Mouse (Mus musculus): ENCODE data around the gene Tomm6.

The Tomm6 gene

GRCm38 (mm10) chr17:47694503-47695336 lies 6.5 kb upstream of the Tomm6 start, which contains the start of gene Prickle4:
Gene Prickle4 (minus strand): TSS chr17:47694736.
- peak; percentile 97 for DNase-seq (ENCODE audit: low read depth, low spot score)

GRCm38 (mm10) chr17:47694442-47694502 lies 6.1 kb upstream of the Tomm6 start, which contains the start of gene Gm21981:
Gene Gm21981 (minus strand): TSS chr17:47694455.
- no peak for DNase-seq (ENCODE audit: low read depth, low spot score)

- DNase-seq (ENCODE audit: low read depth, low spot score), result no peak
Observed at GRCm38 (mm10) chr17:47693671-47694441, 5.7 kb upstream of the Tomm6 start.

GRCm38 (mm10) chr17:47691650-47692049 lies 3.5 kb upstream of the Tomm6 start:
- no peak for DNase-seq (ENCODE audit: low read depth, low spot score)

GRCm38 (mm10) chr17:47689894-47690293 lies 1.7 kb upstream of the Tomm6 start:
- no peak for DNase-seq (ENCODE audit: low read depth, low spot score)

- DNase-seq (ENCODE audit: low read depth, low spot score), result no peak
Observed at GRCm38 (mm10) chr17:47688608-47689575, 706 bp upstream of the Tomm6 start, which contains the start of gene Frs3. Gene Frs3 (plus strand): TSS chr17:47689030.

- DNase-seq (ENCODE audit: low read depth, low spot score), result peak; percentile 96
Observed at GRCm38 (mm10) chr17:47687409-47688343, 510 bp downstream of the Tomm6 start.

- DNase-seq (ENCODE audit: low read depth, low spot score), result no peak
Observed at GRCm38 (mm10) chr17:47682836-47683235, 5.3 kb downstream of the Tomm6 start.

- no peak for DNase-seq (ENCODE audit: low read depth, low spot score)
Observed at GRCm38 (mm10) chr17:47678702-47679101, 9.5 kb downstream of the Tomm6 start.

- no peak for DNase-seq (ENCODE audit: low read depth, low spot score)
Observed at GRCm38 (mm10) chr17:47678238-47678637, 9.9 kb downstream of the Tomm6 start.

GRCm38 (mm10) chr17:47676581-47676980 lies 11.6 kb downstream of the Tomm6 start:
- DNase-seq (ENCODE audit: low read depth, low spot score), result no peak

GRCm38 (mm10) chr17:47672311-47673111 lies 15.7 kb downstream of the Tomm6 start:
- peak; percentile 70 for DNase-seq (ENCODE audit: low read depth, low spot score)

- DNase-seq (ENCODE audit: low read depth, low spot score), result no peak
Observed at GRCm38 (mm10) chr17:47671988-47672310, 16.2 kb downstream of the Tomm6 start.

- DNase-seq (ENCODE audit: low read depth, low spot score), result no peak
Observed at GRCm38 (mm10) chr17:47669166-47669565, 19.0 kb downstream of the Tomm6 start.

- no peak for DNase-seq (ENCODE audit: low read depth, low spot score)
Observed at GRCm38 (mm10) chr17:47664474-47664873, 23.7 kb downstream of the Tomm6 start.

GRCm38 (mm10) chr17:47663009-47663713 lies 25.0 kb downstream of the Tomm6 start:
- DNase-seq (ENCODE audit: low read depth, low spot score), result no peak

GRCm38 (mm10) chr17:47658741-47659243 lies 29.4 kb downstream of the Tomm6 start:
- DNase-seq (ENCODE audit: low read depth, low spot score), result peak; percentile 29

- DNase-seq (ENCODE audit: low read depth, low spot score), result no peak
Observed at GRCm38 (mm10) chr17:47657901-47658300, 30.3 kb downstream of the Tomm6 start.

GRCm38 (mm10) chr17:47655697-47656096 lies 32.5 kb downstream of the Tomm6 start:
- DNase-seq (ENCODE audit: low read depth, low spot score), result no peak

Data from skeletal muscle tissue, adult 2 months (tissue).